Mouse (Mus musculus) ES-Bruce4 (cell line): ENCODE data around the gene Pacsin1. TPM values are rescaled to one million over a fixed set of nuclear protein-coding genes. Genes with fewer than 3 reads are reported as not detected.

ENCODE experiments used
- H3K27ac ChIP-seq: 2 replicates; pipeline ENCODE4 v1.5.1; 2012; ENCODE audit warnings: low read length, inconsistent platforms; ENCODE audit not compliant: insufficient read depth
- H3K27me3 ChIP-seq: 2 replicates; pipeline ENCODE4 v1.6.1; 2012; ENCODE audit warnings: mild to moderate bottlenecking, low read length, inconsistent platforms; ENCODE audit not compliant: control insufficient read depth, poor library complexity, insufficient read depth, severe bottlenecking
- H3K36me3 ChIP-seq: 2 replicates; pipeline ENCODE4 v1.6.1; 2012; ENCODE audit warnings: inconsistent platforms, mild to moderate bottlenecking, low read length, moderate library complexity; ENCODE audit not compliant: control insufficient read depth, poor library complexity, insufficient read depth, severe bottlenecking
- H3K4me1 ChIP-seq: one replicate; pipeline ENCODE4 v1.8.1; 2011; ENCODE audit warnings: low read length; ENCODE audit not compliant: control insufficient read depth, insufficient read depth
- H3K4me3 ChIP-seq: 2 replicates; pipeline ENCODE4 v1.5.1; 2011; ENCODE audit warnings: low read depth, mild to moderate bottlenecking, low read length
- H3K9ac ChIP-seq: 2 replicates; pipeline ENCODE4 v1.6.1; 2012; ENCODE audit warnings: low read depth, mild to moderate bottlenecking, inconsistent platforms; ENCODE audit not compliant: poor library complexity, severe bottlenecking
- H3K9me3 ChIP-seq: replicated peaks from 2 replicates; pipeline ENCODE4 v1.6.1; 2012; ENCODE audit warnings: mild to moderate bottlenecking, low read length, inconsistent platforms; ENCODE audit not compliant: control insufficient read depth, poor library complexity, insufficient read depth, severe bottlenecking
- CTCF ChIP-seq: IDR thresholded peaks from one replicate; pipeline ENCODE4 v1.8.1; 2011; ENCODE audit warnings: low read depth, low read length
- EP300 ChIP-seq: IDR thresholded peaks from 2 replicates; pipeline ENCODE4 v1.6.1; 2011; ENCODE audit warnings: low read depth, low read length; ENCODE audit not compliant: insufficient read depth
- POLR2A ChIP-seq: IDR thresholded peaks from one replicate; pipeline ENCODE4 v1.8.1; 2011; ENCODE audit warnings: low read length; ENCODE audit not compliant: insufficient read depth
- polyA plus RNA-seq: library from polyadenylated mRNA; stranded (reverse); fragments of >200 nt; gene quantifications from 2 replicates; pipeline ENCODE4 v1.2.4, GENCODE M21; 2011; ENCODE audit warnings: low read depth; ENCODE audit not compliant: missing spikeins, insufficient read depth, insufficient read length

Pacsin1 gene
- polyA plus RNA-seq, 1 experiment: 16.8 TPM

DNA sequence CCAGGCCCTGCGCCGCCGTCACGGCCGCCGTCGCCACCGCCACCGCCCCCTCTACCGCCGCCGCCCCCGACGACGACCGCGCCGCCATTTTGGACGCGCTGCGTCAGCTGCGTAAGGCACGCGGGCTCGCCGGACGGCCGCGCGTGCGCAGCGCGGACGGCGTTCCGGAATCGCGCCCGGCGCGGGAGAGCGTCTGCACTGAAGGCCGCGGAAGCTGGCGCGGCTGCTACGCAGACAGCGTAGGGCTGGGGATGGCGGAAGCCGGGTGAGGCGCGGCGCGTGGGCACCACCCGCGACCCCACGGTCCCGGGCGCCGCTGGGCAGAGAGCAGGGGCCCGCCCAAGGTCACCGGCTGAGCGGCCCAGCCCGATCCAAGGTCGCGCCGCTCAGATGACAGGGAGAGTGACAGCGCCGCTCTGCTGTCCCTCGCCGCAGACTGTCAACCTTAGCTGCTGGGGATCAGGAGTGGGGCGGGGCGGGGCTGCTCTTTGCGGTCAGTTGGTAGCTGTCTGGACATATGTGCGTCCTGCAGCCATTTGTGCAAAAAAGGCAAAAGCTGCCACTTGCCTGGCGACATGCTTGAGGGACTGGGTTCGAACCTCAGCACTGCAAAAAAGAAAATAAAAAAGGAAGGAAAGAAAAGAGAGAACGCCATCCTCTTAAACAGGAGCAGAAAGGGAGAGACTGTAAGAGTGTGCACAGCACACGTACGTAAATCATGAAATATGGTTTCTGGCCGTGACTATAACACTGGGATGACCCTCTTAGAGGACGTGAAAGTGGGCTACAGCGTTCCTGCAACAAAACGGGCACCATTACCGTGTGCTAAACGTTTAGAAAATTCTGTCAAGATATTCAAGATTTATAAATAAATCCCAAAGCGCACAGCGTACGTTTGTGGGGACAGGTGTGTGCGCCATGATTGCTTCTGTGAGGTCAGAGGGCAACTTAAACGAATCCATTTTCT, 31.7 kb upstream of the Pacsin1 start, which contains the start of gene Nudt3:
TSS of gene Nudt3 (minus strand) at position 136 of the 967 bp plus-strand sequence.
- Histone ChIP-seq H3K4me3 (peak within 1 kb of the TSS; percentile 74), H3K27me3 (no peaks in the 10 kb centered on the region), H3K9me3 (no peaks in the 10 kb centered on the region), H3K36me3 (no peaks in the 10 kb centered on the region), H3K27ac (no peak within 1 kb of the TSS), H3K9ac (peak within 1 kb of the TSS; percentile 97), H3K4me1 (peaks cover 3% of the 10 kb centered on the region)
- TF ChIP-seq POLR2A: no peak
- TF ChIP-seq EP300: no peak
- TF ChIP-seq CTCF: no peak

DNA sequence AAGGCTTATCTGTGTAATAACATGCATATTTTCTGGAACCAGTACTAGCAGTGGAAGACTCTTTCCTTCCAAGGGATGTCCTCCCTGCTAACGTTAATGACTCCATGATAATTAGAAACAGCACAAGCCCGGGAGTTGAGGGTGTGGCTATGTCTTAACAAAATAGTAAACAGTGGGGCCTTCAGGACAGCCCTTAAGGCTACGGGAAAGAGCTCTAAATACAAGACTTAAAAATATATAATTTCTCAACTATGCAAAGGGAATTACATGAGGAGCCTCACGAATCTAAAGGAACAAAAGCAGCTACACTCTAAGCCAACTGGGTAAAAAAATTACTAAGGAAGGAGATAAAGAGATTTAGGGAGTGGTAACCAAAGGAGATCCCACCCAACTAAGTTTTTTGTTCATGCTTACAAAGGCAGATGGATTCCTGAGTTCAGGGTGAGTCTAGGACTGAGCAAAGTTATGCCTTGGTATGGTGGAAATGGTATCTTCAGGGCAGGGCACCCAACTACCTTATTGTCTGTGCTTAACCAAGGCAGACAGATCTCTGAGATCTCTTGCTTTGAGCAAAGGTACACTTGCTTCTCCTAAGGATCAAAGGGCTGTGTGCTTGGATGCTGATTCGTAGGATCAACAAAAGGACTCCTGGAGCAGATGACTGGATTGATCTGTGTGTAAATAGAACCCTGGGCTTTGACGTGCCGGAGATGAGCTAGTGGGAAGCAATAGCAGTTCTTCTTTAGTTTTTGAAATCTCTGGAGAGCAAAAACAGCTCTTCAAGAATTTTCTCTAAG, 29.7 kb upstream of the Pacsin1 start:
- H3K4me3 ChIP-seq: no peak overlapping the region
- H3K36me3 ChIP-seq: peaks cover 8% of the 10 kb centered on the region
- no peaks in the 10 kb centered on the region for H3K4me1 ChIP-seq
- H3K9ac ChIP-seq: no peak overlapping the region
- peak overlapping the region; percentile 26; the same call in 1 of the 2 replicates for H3K27ac ChIP-seq
- H3K27me3 ChIP-seq: no peaks in the 10 kb centered on the region
- TF ChIP-seq POLR2A (no peak), CTCF (no peak), EP300 (no peak)
- H3K9me3 ChIP-seq: no peaks in the 10 kb centered on the region

DNA sequence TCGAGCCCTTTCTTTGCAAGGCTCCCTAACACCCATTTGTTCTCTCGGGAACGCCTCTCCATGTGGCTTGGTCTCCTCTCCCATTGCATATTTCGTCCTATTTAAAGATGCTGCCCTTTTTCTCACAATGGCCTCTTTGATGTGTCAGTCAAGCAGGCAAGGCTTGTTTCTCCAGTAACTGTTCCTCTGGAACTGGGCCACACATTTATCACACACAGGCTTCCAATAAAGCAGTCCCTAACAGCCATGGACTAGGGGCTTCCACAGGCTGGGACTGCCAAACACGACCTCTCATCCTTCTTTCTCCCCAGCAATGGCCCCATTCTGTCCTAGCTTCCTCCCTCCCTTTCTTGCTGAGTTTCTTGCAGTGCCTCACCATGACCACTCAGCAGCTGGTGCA, 28.6 kb upstream of the Pacsin1 start:
- Histone ChIP-seq H3K27me3 (no peaks in the 10 kb centered on the region), H3K4me1 (no peaks in the 10 kb centered on the region), H3K9me3 (no peaks in the 10 kb centered on the region), H3K27ac (no peak overlapping the region), H3K36me3 (peaks cover 18% of the 10 kb centered on the region), H3K9ac (no peak overlapping the region), H3K4me3 (no peak overlapping the region)
- TF ChIP-seq POLR2A (no peak), EP300 (no peak), CTCF (no peak)

DNA sequence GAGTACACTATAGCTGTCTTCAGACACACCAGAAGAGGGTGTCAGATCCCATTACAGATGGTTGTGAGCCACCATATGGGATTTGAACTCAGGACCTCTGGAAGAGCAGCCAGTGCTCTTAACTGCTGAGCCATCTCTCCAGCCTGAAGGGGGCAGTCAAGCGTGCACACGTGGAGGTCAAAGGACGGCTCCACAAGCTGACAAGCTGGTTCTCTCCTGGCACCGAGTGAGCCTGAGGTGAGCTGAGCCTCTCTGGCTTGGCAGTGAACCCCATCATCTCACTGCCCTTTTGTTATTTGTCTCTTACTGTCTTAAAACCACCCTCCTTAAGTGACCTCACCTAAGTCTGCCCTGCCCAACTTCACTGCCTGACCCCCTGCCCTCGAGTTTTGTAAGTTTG, 27.9 kb upstream of the Pacsin1 start:
- H3K9me3 ChIP-seq: no peaks in the 10 kb centered on the region
- TF ChIP-seq POLR2A: no peak
- peak; percentile 51 for TF ChIP-seq CTCF
- H3K4me1 ChIP-seq: no peaks in the 10 kb centered on the region
- no peaks in the 10 kb centered on the region for H3K27me3 ChIP-seq
- no peak overlapping the region for H3K27ac ChIP-seq
- no peak overlapping the region for H3K4me3 ChIP-seq
- peaks cover 26% of the 10 kb centered on the region for H3K36me3 ChIP-seq
- H3K9ac ChIP-seq: no peak overlapping the region

DNA sequence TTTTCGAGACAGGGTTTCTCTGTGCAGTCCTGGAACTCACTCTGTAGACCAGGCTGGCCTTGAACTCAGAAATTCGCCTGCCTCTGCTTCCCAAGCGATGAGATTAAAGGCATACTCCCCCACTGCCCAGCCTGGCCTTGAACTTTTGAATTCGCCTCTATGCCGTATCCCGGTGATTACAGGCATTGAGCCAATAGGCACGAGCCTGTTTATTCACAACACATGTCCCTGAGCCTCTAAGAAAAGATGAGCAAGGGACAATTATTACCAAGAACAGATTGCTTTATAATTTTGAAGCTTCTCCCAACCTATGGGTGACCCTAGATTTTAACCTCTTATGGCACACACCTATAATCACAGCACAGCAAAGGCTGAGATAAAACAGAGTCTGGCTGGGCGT, 26.9 kb upstream of the Pacsin1 start:
- H3K9me3 ChIP-seq: no peaks in the 10 kb centered on the region

More for the DNA sequence above, 26.9 kb upstream of the Pacsin1 start:
- no peaks in the 10 kb centered on the region for H3K27me3 ChIP-seq
- H3K4me1 ChIP-seq: no peaks in the 10 kb centered on the region
- TF ChIP-seq CTCF: no peak
- TF ChIP-seq POLR2A: no peak
- TF ChIP-seq EP300: no peak
- H3K9ac ChIP-seq: no peak overlapping the region
- no peak overlapping the region for H3K4me3 ChIP-seq
- H3K27ac ChIP-seq: no peak overlapping the region
- peaks cover 35% of the 10 kb centered on the region for H3K36me3 ChIP-seq
